Mouse (Mus musculus) adrenal gland, adult (tissue): ENCODE measurements around the gene T2.
"Not testable (repeated sequence)": the region's sequence is repeated elsewhere in the genome, so short reads cannot be mapped to it uniquely, and the experiment has no call there.

ENCODE experiments used
- DNase-seq, 2 experiments: peaks; one replicate each; pipeline ENCODE4 v3.0.0; 2022 to 2023; ENCODE audit warnings: low spot score in 1 of 2; ENCODE audit not compliant: inconsistent age in 2 of 2

The T2 gene

DNA sequence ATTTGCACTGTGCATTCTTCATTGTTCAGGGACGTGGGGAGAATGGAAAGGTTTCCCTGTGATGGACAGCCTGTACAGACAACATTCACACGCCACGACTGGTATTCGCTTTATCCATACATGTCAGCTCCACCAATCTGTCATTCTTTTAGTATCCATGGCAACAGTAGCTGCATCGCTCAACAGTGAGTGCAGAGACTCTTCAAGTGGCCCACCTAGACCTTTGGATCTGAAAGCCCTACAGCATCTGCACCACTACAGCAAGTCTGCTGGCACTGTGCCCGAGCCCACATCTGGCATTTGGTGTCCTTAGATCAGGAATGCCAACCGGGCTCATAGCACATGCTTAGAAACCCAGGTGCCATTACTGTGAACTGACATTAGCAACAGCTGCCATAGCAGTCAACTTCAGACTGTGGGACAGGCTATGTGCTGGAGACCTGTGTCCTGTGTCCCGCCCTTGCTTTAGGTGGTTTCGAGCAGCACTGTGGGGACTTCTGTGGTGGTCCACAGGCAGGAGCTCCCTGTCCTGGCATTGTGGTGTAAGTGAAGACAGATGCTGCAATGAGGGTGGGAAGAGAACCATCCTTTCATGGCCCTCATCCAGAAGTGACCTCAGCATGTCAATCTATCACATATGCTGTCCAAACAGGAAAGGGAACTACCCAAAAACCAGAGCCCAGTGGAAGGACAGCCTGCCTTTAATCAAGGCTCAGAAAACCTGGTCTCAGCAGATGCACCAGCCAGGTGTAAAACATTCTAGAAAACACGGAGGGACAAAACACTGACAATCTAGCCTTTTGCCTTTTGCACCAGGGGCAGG is 5.7 kb downstream of the T2 start:
- no peak for DNase-seq

- no peak for DNase-seq
Measured at GRCm38 (mm10) chr17:8367514-8368480, 12.0 kb downstream of the T2 start.

DNA sequence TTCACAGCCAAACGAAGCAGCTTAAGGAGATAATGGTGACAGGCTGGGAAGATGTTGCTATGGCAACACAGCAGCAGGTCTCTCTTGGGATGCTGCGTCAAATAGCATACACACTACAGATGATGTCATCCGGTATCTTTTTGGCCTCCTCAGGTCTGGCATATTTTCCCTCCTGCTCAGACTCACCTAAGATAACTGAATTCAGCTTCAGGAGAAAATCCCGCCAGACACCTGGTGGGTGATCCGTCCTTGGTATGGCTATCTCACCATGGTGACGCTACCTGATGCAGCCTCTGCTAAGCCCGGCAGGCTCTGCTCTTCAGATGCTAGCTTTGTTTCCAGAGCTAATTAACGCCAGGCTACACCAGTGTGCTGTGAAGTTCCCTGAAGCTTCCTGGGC is 12.8 kb downstream of the T2 start:
- no peak for DNase-seq

DNA sequence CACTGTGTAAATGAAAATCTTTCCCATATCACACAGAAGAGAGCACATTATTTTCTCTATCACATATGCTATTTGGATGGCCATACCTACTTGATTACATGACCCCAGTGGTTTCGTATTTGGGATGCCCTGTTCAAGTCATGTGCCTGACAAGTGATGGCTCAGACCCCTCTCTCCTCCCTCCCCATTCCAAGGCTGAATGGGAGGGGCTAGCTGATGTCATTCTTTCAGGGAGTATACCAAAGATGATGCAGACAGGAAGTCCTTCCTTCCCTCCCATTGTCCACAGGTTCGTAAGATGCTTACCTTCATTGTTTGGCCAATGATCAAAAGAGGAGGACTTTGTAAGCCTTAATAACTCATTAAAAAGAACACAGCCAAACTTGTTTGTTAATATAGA is 13.4 kb downstream of the T2 start:
- no peak for DNase-seq

- DNase-seq = no peak
Measured at GRCm38 (mm10) chr17:8370634-8371229, 14.9 kb downstream of the T2 start.

- DNase-seq = peak; percentile 32 to 64
Measured at GRCm38 (mm10) chr17:8371834-8372233, 16.0 kb downstream of the T2 start.

- peak; percentile 70 to 91 for DNase-seq
Measured at GRCm38 (mm10) chr17:8372286-8373046, 16.7 kb downstream of the T2 start.

GRCm38 (mm10) chr17:8377298-8377697 is 21.5 kb downstream of the T2 start:
- DNase-seq = no peak

- DNase-seq = no peak
Measured at GRCm38 (mm10) chr17:8385441-8385840, 29.6 kb downstream of the T2 start.

DNA sequence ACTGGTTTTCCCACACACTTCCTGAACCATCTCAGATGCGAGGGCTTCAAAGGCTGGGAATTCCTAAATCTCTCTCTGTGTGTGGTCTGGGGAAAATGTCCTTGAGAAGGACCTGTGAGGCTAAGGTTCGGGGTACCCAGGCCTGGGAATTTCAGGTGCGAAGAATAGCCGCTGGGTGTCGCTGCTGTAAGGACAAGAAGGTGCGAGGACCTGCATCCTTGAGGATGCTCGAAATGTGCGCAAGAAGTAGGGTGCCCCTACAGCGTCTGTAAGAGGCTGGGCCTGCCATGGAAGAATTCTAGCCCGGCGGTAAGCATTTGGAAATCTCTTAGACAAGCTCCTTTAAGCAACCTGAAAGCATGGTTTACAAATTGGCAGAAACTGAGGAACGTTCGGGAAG is 32.7 kb downstream of the T2 start:
- peak in 1 of 2 experiments; percentile 35 for DNase-seq

DNA sequence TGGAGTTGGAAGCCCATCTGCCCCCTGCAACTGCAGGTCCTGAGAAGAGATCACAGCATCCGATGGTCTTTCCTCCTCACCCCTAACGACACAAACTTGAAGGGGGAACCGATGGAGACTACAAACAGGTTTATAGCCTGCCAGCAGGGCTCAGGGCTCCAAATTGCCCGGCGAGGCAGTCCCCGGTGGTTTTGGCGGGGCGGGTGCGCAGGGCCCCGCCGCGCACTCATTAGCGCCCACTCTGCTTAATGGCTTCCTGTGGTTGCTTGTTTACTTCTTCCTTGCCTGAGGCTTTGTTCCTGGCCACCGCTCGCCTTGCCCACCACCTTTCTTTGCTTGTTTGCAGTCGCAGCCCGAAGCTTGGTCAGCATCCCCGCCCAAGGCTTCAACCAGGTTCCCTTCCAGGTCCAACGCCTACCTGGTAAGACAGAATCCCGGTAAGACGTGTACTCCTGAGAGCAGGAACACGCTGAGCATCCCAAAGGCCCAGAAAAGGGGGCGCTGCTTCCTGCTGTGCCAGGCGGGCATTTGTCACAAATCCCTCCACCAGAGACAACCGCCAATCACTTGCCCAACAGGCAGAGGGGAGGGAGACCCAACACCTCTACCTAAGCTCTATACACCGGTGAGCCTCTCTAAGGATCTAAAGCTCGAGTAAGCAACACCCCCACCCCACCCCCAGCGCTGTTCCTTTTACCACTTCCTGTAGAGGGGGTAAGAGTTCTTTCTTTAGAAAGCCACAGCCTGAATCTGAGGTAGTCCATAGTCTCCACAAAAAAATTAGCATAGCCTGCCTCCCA is 33.4 kb downstream of the T2 start:
- DNase-seq = no peak

DNA sequence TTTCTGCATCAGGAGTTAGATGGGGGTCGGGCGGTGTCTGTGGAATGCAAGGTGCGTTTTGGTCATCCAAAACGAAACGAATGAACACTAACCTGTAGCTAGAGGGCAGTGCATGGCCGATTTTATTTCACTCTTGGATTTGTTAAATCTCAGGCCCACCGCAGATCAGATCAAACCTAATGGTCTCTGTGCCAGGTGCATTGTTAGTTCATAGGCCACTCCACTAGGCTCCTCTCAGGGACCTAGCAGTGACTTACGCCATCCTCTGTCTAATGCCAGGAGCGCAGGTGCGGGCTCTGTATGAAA is 34.0 kb downstream of the T2 start:
- DNase-seq = no peak

- DNase-seq = no peak
Measured at GRCm38 (mm10) chr17:8390487-8390886, 34.7 kb downstream of the T2 start.

GRCm38 (mm10) chr17:8396371-8396770 is 40.6 kb downstream of the T2 start:
- no peak for DNase-seq

DNA sequence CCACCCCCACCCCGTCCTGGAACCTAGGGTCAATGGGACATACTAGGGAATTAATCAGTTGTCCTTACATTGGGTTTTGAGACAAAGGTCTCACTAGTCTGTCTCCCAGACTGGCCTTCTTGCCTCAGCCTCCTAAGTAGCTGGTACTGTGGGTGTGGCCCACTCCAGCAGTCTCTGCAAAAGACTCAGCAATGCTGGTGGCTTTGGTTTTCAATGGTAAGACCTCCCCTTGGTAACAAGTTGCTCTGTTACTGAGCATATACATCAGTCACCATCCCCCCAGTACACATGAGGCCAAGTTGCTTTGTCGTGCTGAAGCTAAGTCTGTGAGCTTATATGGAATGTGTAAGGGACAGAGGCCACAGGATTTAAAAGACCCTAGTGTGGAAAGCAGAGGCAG is 42.2 kb downstream of the T2 start:
- no peak for DNase-seq

DNA sequence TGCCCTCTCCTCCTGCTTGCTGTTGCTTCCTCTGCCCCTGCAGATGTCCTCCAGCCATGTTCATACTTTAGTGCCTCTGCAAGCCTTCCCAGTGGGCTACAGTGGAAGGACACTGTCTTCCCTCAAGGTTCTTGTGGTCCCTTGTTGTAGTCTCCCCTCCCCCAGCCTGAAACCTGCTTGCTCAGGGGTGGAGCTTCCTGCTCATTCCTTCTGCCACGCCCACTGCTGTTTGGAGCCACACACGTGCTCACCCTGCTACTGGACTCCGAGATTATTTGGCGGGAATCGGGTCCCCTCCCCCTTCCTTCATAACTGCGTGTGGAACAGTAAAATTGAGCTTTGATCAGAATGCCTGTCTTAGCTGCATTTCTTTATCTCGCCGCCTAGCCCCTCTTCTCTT is 48.1 kb downstream of the T2 start:
- DNase-seq = not testable (repeated sequence)

DNA sequence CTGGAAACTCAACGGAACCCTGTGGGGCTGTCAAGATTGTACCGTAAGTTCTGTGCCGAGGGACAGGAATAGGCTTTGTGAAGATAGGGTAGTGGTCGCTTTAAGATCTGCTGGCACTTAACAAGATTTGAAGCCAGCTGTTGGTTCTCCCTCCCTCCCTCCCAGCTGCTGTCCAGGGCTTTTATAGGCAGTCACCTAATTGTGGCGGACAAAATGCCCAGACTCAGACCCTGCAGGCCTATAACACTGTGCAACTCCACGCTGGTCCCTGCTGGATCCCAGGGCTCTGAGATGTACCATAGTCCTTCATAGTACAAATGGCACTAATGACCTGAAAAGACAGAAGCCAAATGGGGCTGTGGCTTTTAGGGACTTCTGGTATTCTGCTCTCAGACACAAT is 50.5 kb downstream of the T2 start:
- DNase-seq = no peak

DNA sequence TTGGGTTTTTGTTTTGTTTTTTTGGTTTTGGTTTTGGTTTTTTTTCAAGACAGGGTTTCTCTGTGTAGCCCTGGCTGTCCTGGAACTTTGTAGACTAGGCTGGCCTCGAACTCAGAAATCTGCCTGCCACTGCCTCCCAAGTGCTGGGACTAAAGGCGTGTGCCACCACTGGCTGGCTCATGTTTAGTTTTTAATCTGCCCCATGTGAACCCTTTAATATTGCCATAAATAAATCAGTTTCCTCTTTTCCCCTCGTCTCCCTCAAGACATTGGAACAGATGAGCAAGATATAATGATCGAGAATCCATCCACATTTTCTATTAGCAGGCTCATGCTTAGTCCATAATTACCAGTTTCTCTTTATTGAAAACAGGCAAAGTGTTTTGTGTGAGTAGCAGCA is 52.2 kb downstream of the T2 start:
- DNase-seq = not testable (repeated sequence)

DNA sequence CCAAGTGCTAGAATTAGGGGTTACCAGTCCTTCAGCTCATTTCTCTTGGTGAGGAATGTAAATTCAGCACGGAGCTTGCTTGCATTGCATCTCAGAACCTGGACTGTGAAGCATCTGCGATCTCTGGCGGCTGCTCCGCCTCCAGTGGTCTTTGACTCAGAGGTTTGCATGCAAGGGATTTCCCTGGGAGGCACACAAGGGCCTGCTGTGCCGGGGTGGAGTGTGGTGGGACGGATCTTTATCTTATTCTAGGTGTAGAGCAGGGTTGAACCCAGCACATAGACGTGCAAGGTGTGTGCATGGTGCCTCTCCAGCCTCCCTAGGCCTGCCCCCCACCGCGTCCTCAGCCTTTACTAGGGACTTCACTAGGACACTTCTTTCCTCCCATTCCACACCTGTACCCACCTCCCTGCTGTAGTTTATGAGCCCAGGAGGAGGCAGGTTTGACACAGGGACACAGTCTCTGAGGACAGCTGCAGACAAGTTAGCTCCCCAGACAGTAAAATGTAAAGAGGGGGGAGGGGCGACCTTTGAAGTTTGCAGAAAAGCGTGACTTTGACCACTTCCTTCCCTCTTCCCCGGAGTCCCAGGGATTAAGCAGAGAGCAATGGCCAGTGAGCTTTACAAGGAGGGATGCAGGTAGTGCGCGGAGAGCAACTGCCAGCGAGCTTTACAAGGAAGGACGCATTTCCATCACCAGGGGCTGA is 53.0 kb downstream of the T2 start:
- no peak for DNase-seq

- DNase-seq = no peak
Measured at GRCm38 (mm10) chr17:8410330-8410729, 54.5 kb downstream of the T2 start.
